14 mouse cellular contexts compared by ENCODE assay signal in the genomic region with DNA sequence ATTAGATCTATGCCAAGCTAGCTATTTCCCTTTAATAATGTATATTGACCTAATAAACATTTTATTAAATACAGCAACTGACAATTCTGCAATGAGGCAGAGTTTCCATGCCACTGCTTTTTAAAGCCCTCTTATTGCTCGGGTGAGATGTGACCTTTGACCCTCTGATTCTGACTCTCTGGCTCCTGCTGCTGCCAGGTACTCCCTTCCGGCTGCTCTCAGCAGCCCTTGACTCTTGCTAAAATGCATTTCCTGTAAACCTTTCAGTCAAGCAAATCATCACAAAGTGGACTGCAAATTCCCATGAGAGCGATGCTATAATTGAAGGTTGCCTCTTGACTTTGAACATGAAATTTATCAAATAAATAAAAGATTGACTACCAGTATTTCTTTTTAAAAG.
"Had no signal": no experiment of that assay in that cellular context is flagged by ENCODE, and none has a peak within 500 bp of the region (broad histone marks: within the 10 kb centered on the region; RNA-seq: fewer than 3 reads in every experiment).

No protein-coding gene starts in this region.

- H3K27ac ChIP-seq: kidney, postnatal 0 days; left cerebral cortex, adult 2 months; liver, embryonic 13.5 days; midbrain, embryonic 12.5 days; neural tube, embryonic 13.5 days had no signal

- H3K9me3 ChIP-seq: liver, embryonic 13.5 days; neural tube, embryonic 13.5 days had no signal

- ATAC-seq: midbrain, embryonic 16.5 days had no signal

- H3K4me3 ChIP-seq: left cerebral cortex, adult 2 months; liver, embryonic 13.5 days; midbrain, embryonic 12.5 days; myocyte; neural tube, embryonic 13.5 days had no signal

- H3K9ac ChIP-seq: liver, embryonic 13.5 days; midbrain, embryonic 12.5 days; neural tube, embryonic 13.5 days had no signal

- H3K36me3 ChIP-seq: liver, embryonic 13.5 days; midbrain, embryonic 12.5 days; neural tube, embryonic 13.5 days had no signal

- DNase-seq: layer of hippocampus, postnatal 36 days; liver, embryonic 13.5 days; lung, adult 2 months; lung, postnatal 14 days; lung, postnatal 4 days; retina, postnatal 1 day; thymus, adult 18-20 months; thymus, postnatal 36 days had no signal

- H3K4me2 ChIP-seq: liver, embryonic 13.5 days; midbrain, embryonic 12.5 days; neural tube, embryonic 13.5 days had no signal

- H3K4me1 ChIP-seq: liver, embryonic 13.5 days; neural tube, embryonic 13.5 days had no signal

- H3K27me3 ChIP-seq: liver, embryonic 13.5 days; midbrain, embryonic 12.5 days; neural tube, embryonic 13.5 days had no signal
